Mouse (Mus musculus) neural tube, embryonic 11.5 days (tissue): ENCODE data around the gene Aldh1a3. TPM values are rescaled to one million over a fixed set of nuclear protein-coding genes. Genes with fewer than 3 reads are reported as not detected.

ENCODE experiments used
- ATAC-seq: fragments of 200-750 bp; cut with Nextera tagmentation; 2 replicates; pipeline ENCODE4 v1.8.0; 2017; ENCODE audit warnings: moderate number of reproducible peaks, mild to moderate bottlenecking, moderate TSS enrichment, moderate library complexity; ENCODE audit not compliant: insufficient read depth, low FRiP score, low TSS enrichment
- DNase-seq: peaks from one replicate; pipeline ENCODE4 v3.0.0-alpha.2; 2015; ENCODE audit warnings: low spot score
- H3K27ac ChIP-seq: fragments of 300-500 bp; sonication (generic); 2 replicates; pipeline ENCODE4 v1.5.1; 2014; ENCODE audit warnings: low read depth, mild to moderate bottlenecking, low read length
- H3K27me3 ChIP-seq: fragments of 300-500 bp; sonication (generic); 2 replicates; pipeline ENCODE4 v1.6.1; 2014; ENCODE audit warnings: mild to moderate bottlenecking, low read length, mixed read lengths; ENCODE audit not compliant: control insufficient read depth, insufficient read depth
- H3K36me3 ChIP-seq: fragments of 300-500 bp; sonication (generic); 2 replicates; pipeline ENCODE4 v1.6.1; 2014; ENCODE audit warnings: mild to moderate bottlenecking, low read length, moderate library complexity, mixed read lengths; ENCODE audit not compliant: control insufficient read depth, insufficient read depth
- H3K4me1 ChIP-seq: fragments of 300-500 bp; sonication (generic); 2 replicates; pipeline ENCODE4 v1.6.1; 2014; ENCODE audit warnings: low read length, mixed read lengths; ENCODE audit not compliant: control insufficient read depth, insufficient read depth
- H3K4me2 ChIP-seq: fragments of 300-500 bp; sonication (generic); 2 replicates; pipeline ENCODE4 v1.6.1; 2014; ENCODE audit warnings: low read depth, mild to moderate bottlenecking, moderate library complexity
- H3K4me3 ChIP-seq: fragments of 300-500 bp; sonication (generic); 2 replicates; pipeline ENCODE4 v1.5.1; 2014; ENCODE audit warnings: low read depth, low read length
- H3K9ac ChIP-seq: fragments of 300-500 bp; sonication (generic); 2 replicates; pipeline ENCODE4 v1.6.1; 2014; ENCODE audit warnings: mild to moderate bottlenecking, low read length
- H3K9me3 ChIP-seq: fragments of 300-500 bp; sonication (generic); 2 replicates; pipeline ENCODE4 v1.6.1; 2016; ENCODE audit warnings: low read length; ENCODE audit not compliant: control insufficient read depth
- WGBS: fragments of 180-500 bp; shearing (Covaris S2); extraction: QIAGEN DNeasy Blood & Tissue Kit; methylation state at CpG from one replicate; pipeline ENCODE4 v1.1.7; 2014; 5-methylcytosine and 5-hydroxymethylcytosine counted together
- polyA plus RNA-seq: library from polyadenylated mRNA; unstranded; fragments of >200 nt; fragmentation: Nextera tagmentation; extraction: Ambion mirVana; gene quantifications from 2 replicates; pipeline ENCODE4 v1.2.1, GENCODE M21; 2014

Aldh1a3 gene
- 1.4 and 1.5 TPM in 2 replicates for polyA plus RNA-seq

DNA sequence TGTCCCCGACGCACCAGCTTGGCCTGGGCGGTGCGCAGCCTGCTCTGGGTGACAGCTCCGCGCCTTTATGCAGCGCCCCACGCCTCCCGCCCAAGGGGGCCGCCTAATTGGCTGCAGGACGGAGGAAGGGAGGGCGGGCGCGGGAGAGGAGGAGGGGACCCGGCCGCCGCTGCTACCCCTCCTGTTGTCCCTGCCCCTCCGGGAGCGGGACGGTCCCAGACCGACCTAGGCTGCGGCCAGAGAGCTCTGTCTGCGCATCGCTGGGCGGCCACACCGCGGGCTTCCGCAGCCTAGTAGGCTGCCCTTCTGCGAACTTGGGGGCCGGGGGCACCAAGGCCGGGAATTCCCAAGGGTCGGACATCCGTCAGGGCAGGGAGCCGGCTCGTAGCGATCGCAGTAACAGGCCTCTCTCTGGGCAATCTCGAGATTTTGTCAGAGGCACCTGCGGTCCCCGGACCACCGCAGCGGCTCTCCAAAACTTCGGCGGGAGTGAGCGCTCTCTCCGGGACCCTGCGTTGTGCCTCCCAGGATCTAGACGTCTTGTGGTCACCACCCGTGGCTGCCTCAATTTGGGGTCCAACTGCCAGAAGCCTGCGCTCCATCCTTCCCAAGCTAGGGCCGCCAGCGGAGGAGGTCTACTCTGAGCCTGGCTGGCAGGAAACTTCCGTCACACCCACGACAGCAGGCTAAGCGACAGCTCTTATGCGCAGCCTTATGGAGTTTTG, at the start of gene Aldh1a3:
TSS of gene Aldh1a3 (minus strand) at position 81 of the 725 bp plus-strand sequence.
- ATAC-seq (peak; percentile 60), DNase-seq (peak; percentile 57)
- under 1% methylated on average over 50 of the region's 56 CpGs for WGBS
- Histone ChIP-seq H3K4me1 (peaks cover 3% of the 10 kb centered on the region; the same call in 1 of the 2 replicates), H3K27ac (no peak within 1 kb of the TSS), H3K9me3 (no peaks in the 10 kb centered on the region), H3K4me2 (peak within 1 kb of the TSS; percentile 87), H3K4me3 (peak within 1 kb of the TSS; percentile 47), H3K9ac (no peak within 1 kb of the TSS), H3K36me3 (no peaks in the 10 kb centered on the region), H3K27me3 (peaks cover 55% of the 10 kb centered on the region)

- DNase-seq (no peak), ATAC-seq (no peak)
- Histone ChIP-seq H3K9ac (no peak overlapping the region), H3K9me3 (no peaks in the 10 kb centered on the region), H3K36me3 (no peaks in the 10 kb centered on the region), H3K27me3 (no peaks in the 10 kb centered on the region), H3K4me1 (no peaks in the 10 kb centered on the region), H3K4me2 (no peak overlapping the region), H3K4me3 (no peak overlapping the region), H3K27ac (no peak overlapping the region)
- 70% methylated on average over 8 of the region's 8 CpGs for WGBS
These were observed 49.0 kb upstream of the Aldh1a3 start for GRCm38 (mm10) chr7:66476289-66476688.

GRCm38 (mm10) chr7:66471641-66472216, 44.4 kb upstream of the Aldh1a3 start:
- no peak for ATAC-seq
- Histone ChIP-seq H3K4me1 (no peaks in the 10 kb centered on the region), H3K36me3 (no peaks in the 10 kb centered on the region), H3K4me3 (no peak overlapping the region), H3K9ac (no peak overlapping the region), H3K27me3 (no peaks in the 10 kb centered on the region), H3K9me3 (no peaks in the 10 kb centered on the region), H3K27ac (no peak overlapping the region), H3K4me2 (no peak overlapping the region)
- no peak for DNase-seq
- WGBS = 69% methylated on average over 12 of the region's 12 CpGs

DNA sequence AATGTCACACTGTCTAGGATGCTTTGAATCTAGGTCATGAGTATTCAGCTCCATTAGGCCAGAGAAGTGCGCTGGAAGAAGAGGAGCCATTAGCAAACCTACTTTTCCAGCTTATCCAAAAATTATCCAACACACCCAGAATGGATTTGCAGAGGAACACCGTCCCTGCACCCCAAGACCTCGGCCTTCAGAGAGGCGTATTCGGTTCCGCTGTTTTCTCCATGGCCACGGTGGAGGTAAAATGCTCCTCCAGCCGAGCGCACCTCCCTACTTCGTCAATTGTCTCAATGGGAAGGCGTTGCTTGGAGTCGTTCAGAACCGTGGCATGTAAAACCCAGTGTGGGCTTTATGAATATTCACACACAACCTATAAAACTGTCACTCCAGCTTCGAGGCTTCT, 39.3 kb upstream of the Aldh1a3 start:
- H3K9me3 ChIP-seq = no peaks in the 10 kb centered on the region
- no peaks in the 10 kb centered on the region for H3K27me3 ChIP-seq
- H3K4me3 ChIP-seq = no peak overlapping the region
- ATAC-seq (no peak), DNase-seq (no peak)
- no peak overlapping the region for H3K4me2 ChIP-seq
- H3K9ac ChIP-seq = no peak overlapping the region
- no peaks in the 10 kb centered on the region for H3K36me3 ChIP-seq
- H3K4me1 ChIP-seq = no peaks in the 10 kb centered on the region
- no peak overlapping the region for H3K27ac ChIP-seq
- WGBS = 81% methylated on average over 14 of the region's 14 CpGs

- DNase-seq (no peak), ATAC-seq (no peak)
- no peak overlapping the region for H3K9ac ChIP-seq
- H3K36me3 ChIP-seq = no peaks in the 10 kb centered on the region
- no peak overlapping the region for H3K4me3 ChIP-seq
- H3K27ac ChIP-seq = no peak overlapping the region
- no peak overlapping the region for H3K4me2 ChIP-seq
- H3K27me3 ChIP-seq = no peaks in the 10 kb centered on the region
- H3K4me1 ChIP-seq = no peaks in the 10 kb centered on the region
- 87% methylated on average over 5 of the region's 5 CpGs for WGBS
- no peaks in the 10 kb centered on the region for H3K9me3 ChIP-seq
These were observed 37.9 kb upstream of the Aldh1a3 start for GRCm38 (mm10) chr7:66465241-66465640.

DNA sequence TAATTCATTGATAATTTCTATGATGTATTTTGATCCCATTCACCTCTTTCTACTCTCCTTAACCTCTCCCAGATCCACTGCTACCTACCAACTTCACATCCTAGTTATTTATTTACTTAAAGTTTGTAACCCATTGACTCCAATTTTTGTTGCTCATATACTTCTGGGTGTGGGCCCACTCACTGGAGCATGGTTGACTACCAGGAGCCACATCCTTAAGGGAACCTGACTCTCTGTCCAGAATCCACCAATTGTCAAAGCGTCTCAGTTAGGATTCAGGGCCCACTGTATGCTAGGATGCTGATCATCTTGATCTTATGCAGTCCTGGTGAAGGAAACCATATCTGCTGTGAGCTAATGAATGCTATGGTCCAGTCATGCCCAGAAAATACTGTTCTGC, 35.8 kb upstream of the Aldh1a3 start:
- H3K27me3 ChIP-seq = no peaks in the 10 kb centered on the region
- no peak overlapping the region for H3K27ac ChIP-seq
- no peaks in the 10 kb centered on the region for H3K4me1 ChIP-seq
- H3K9me3 ChIP-seq = no peaks in the 10 kb centered on the region
- ATAC-seq (no peak), DNase-seq (no peak)
- no peak overlapping the region for H3K4me3 ChIP-seq
- no peak overlapping the region for H3K4me2 ChIP-seq
- H3K36me3 ChIP-seq = no peaks in the 10 kb centered on the region
- H3K9ac ChIP-seq = no peak overlapping the region
- WGBS = 90% methylated on average over 1 of the region's 1 CpGs

DNA sequence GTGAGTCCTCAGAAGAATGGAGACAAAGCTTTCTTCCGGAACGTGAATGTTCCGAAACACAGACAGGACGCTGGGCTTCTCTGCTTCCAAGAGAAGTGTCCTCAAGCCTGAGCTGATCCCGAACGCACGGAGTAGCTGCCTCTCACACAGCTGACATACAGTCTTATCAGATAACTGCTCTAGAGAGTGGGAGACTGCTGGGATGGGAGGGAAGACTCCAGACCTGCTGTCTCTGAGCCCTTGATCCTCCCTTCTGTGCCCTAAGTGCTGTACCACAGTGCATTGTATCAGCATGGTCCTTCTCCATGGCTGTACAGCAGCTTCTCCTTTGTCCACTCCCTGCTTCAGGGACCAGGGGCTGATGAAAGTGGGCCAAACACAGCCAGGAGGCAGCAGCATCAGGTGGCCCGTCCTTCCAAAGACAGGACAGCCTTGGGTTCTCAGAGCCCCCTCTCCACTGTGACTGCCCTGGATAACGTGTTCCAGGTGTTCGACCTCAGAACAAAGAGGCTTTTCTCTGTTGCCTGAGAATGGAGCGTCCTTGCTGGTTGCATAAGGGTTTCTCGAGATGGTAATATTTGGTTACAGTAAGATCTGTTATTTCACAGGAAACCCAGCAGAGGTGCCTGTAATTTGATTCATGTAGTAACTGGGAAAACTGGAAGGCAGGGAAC, 24.4 kb upstream of the Aldh1a3 start:
- Histone ChIP-seq H3K4me1 (no peaks in the 10 kb centered on the region), H3K4me3 (no peak overlapping the region), H3K4me2 (no peak overlapping the region), H3K9me3 (no peaks in the 10 kb centered on the region), H3K27ac (no peak overlapping the region; the same call in none of the 2 replicates), H3K9ac (no peak overlapping the region), H3K27me3 (no peaks in the 10 kb centered on the region), H3K36me3 (no peaks in the 10 kb centered on the region)
- 65% methylated on average over 12 of the region's 12 CpGs for WGBS
- DNase-seq = no peak
- no peak for ATAC-seq

DNA sequence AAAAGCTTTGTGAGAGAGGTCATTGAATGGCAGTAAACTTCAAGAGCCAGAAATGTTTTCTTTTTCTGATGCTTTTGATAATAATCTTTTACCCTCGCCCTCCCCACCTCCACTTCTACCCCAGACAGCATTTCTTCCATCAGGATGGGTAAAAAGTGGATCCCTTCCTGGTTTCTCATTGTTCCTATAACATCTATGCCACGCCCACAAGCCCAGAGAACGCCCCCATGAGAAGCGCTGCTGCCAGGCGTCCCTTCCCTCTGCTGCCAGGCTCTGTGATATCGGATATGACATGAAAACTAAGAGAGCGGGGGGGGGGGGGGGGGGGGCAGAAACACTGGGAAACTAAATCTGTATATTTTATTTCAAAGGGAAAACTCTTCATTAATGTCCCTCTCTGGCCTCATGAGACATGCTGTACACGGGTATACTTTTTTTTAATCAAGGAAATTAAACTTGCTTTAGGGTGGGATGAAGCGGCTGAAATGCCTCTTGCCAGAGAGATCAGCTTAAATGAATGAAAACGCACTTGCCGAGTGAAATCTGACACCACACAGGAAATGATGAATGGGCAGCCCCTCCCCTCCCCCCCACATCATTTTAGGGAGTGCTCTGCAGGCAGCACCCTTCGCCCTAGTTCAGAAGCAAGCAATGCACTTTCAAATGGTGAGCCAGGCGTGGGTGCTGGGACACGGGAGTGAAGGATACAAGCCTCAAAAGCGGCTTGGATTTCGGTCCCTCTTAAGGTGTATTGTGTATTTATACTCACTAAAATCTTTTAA, 22.8 kb upstream of the Aldh1a3 start:
- Histone ChIP-seq H3K9me3 (no peaks in the 10 kb centered on the region), H3K9ac (no peak overlapping the region), H3K27me3 (no peaks in the 10 kb centered on the region), H3K4me1 (no peaks in the 10 kb centered on the region), H3K36me3 (no peaks in the 10 kb centered on the region), H3K4me2 (peak overlapping the region; percentile 37), H3K4me3 (peak overlapping the region; percentile 11; the same call in 1 of the 2 replicates), H3K27ac (no peak overlapping the region)
- peak; percentile 50; the same call in 1 of the 2 replicates for ATAC-seq
- DNase-seq = peak; percentile 72
- 4% methylated on average over 15 of the region's 16 CpGs for WGBS
